Mouse (Mus musculus) cerebellum, postnatal 25 days (tissue): ENCODE data around the gene Rbms1.

Experiments used
- DNase-seq, 2 experiments: peaks; one replicate each; pipeline ENCODE4 v3.0.0; 2021; ENCODE audit warnings: mixed read lengths in 2 of 2

Gene Rbms1

GRCm38 (mm10) chr2:60706866-60707265, 256.1 kb downstream of the Rbms1 start:
- DNase-seq = no peak

GRCm38 (mm10) chr2:60705426-60705825, 257.6 kb downstream of the Rbms1 start:
- no peak for DNase-seq

- DNase-seq = no peak
Observed at GRCm38 (mm10) chr2:60703315-60703714, 259.7 kb downstream of the Rbms1 start.

- no peak for DNase-seq
Observed at GRCm38 (mm10) chr2:60700956-60701355, 262.0 kb downstream of the Rbms1 start.
